ENCODE assay signal across 25 mouse cellular contexts in the genomic region with DNA sequence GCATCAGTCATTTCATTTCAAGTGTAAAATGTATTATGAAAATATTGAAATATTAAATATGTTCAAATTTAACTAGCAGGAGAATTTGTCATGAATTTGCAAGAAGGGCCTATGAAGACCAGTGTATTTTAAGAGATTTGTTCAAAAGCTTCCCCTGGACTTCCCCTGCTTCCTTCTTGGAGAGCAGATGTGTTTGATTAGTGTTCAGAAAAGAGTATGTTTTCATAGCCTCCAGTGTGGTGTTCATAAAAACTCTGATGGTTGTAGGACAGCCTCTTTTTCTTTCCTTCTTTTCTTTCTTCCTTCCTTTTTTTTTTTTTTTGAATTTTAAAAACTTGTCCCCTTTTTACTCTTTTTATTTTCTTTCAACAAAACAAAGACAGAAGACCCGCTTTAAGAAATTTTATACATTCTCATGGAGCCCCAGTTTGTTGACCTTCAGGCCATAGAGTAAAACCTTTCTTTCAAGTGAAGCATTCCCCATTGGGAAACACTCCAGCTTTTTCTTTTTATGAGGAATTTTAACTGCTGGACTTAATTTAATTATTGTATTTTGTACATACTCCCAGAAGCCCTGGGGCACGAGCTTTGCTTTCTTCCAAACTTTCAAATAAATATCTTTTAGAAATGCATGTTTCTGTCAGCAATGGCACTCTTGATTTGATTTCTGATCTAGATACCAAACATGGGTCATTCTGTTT. TPM values are rescaled to one million over a fixed set of nuclear protein-coding genes. Genes with fewer than 3 reads are reported as not detected.
DNase-seq lines count a peak whose midpoint lies in the region; ATAC-seq and TF ChIP-seq lines count a peak whose summit lies in the region.
"Had no signal": no experiment of that assay in that cellular context is flagged by ENCODE, and none has a peak within 500 bp of the region (broad histone marks: within the 10 kb centered on the region; RNA-seq: fewer than 3 reads in every experiment).

No protein-coding gene starts in this region.

- TF ChIP-seq EP300 in lung, postnatal 0 days (IDR thresholded peaks at IDR 0.05) = no peak

- peaks cover 20% of the 10 kb centered on the region for H3K27me3 ChIP-seq in embryonic facial prominence, embryonic 12.5 days
- H3K27me3 ChIP-seq in limb, embryonic 10.5 days (ENCODE audit: low read depth, poor library complexity, severe bottlenecking) = peaks cover 6% of the 10 kb centered on the region; the same call in 1 of the 2 replicates
- no peaks in the 10 kb centered on the region for H3K27me3 ChIP-seq in lung, postnatal 0 days (replicated peaks; ENCODE audit: insufficient read depth, low read length)

- no peak overlapping the region for H3K4me2 ChIP-seq in embryonic facial prominence, embryonic 12.5 days (replicated peaks)
- H3K4me2 ChIP-seq in lung, postnatal 0 days (replicated peaks; ENCODE audit: low read depth, low read length) = no peak overlapping the region
- H3K4me2 ChIP-seq: forebrain, embryonic 13.5 days; hindbrain, embryonic 12.5 days had no signal

- H3K9me3 ChIP-seq in embryonic facial prominence, embryonic 12.5 days = no peaks in the 10 kb centered on the region
- no peaks in the 10 kb centered on the region for H3K9me3 ChIP-seq in limb, embryonic 10.5 days (replicated peaks)
- no peaks in the 10 kb centered on the region for H3K9me3 ChIP-seq in lung, postnatal 0 days (ENCODE audit: low read length)
- H3K9me3 ChIP-seq: forebrain, embryonic 13.5 days; heart, embryonic 10.5 days; hindbrain, embryonic 12.5 days had no signal

- peak; percentile 3 for DNase-seq in kidney, postnatal 14 days
- no peak for DNase-seq in kidney, adult 11 months
- DNase-seq in limb, embryonic 10.5 days (ENCODE audit: low spot score) = no peak
- no peak for DNase-seq in lung, postnatal 0 days (ENCODE audit: low spot score)
- DNase-seq in layer of hippocampus, adult 11-12 months (ENCODE audit: low spot score) = no peak
- DNase-seq in heart, adult 11 months = no peak
- DNase-seq: adrenal gland, adult 2 months; adrenal gland, postnatal 25 days; cerebellum, adult 18-20 months; cerebellum, adult 9-11 months; cerebellum, postnatal 36 days; embryo, embryonic 11 days; forebrain, postnatal 0 days; gastrocnemius, adult 2 months; gastrocnemius, postnatal 36 days; heart, adult 18-20 months; heart, postnatal 10 days; heart, postnatal 4 days had no signal

- peaks cover 6% of the 10 kb centered on the region; the same call in 1 of the 2 replicates for H3K4me1 ChIP-seq in embryonic facial prominence, embryonic 12.5 days
- peaks cover 38% of the 10 kb centered on the region for H3K4me1 ChIP-seq in limb, embryonic 10.5 days
- H3K4me1 ChIP-seq in lung, postnatal 0 days (ENCODE audit: insufficient read depth, low read depth, low read length) = no peaks in the 10 kb centered on the region
- H3K4me1 ChIP-seq: heart, embryonic 10.5 days had no signal

- whole genome bisulfite sequencing in embryonic facial prominence, embryonic 12.5 days = 19% methylated on average over 2 of the region's 2 CpGs
- WGBS in limb, embryonic 10.5 days = 36% methylated on average over 2 of the region's 2 CpGs
- 66% methylated on average over 2 of the region's 2 CpGs for WGBS in lung, postnatal 0 days

- H3K4me3 ChIP-seq in embryonic facial prominence, embryonic 12.5 days = no peak overlapping the region
- no peak overlapping the region for H3K4me3 ChIP-seq in limb, embryonic 10.5 days
- H3K4me3 ChIP-seq in lung, postnatal 0 days (ENCODE audit: low read depth, low read length) = no peak overlapping the region
- H3K4me3 ChIP-seq: forebrain, embryonic 13.5 days; gastrocnemius, adult 2 months; heart, embryonic 10.5 days; hindbrain, embryonic 12.5 days had no signal

- H3K9ac ChIP-seq in embryonic facial prominence, embryonic 12.5 days = no peak overlapping the region
- no peak overlapping the region for H3K9ac ChIP-seq in lung, postnatal 0 days (replicated peaks; ENCODE audit: low read depth)
- H3K9ac ChIP-seq: forebrain, embryonic 13.5 days; forebrain, postnatal 0 days; hindbrain, embryonic 12.5 days had no signal

- no peak for TF ChIP-seq CTCF in lung, postnatal 0 days (IDR thresholded peaks at IDR 0.05)

- H3K27ac ChIP-seq in embryonic facial prominence, embryonic 12.5 days = peak overlapping the region; percentile 54
- H3K27ac ChIP-seq in limb, embryonic 10.5 days = peak overlapping the region; percentile 84
- H3K27ac ChIP-seq in lung, postnatal 0 days (ENCODE audit: low read length) = no peak overlapping the region
- H3K27ac ChIP-seq: forebrain, embryonic 13.5 days; gastrocnemius, adult 2 months; heart, embryonic 10.5 days; hindbrain, embryonic 12.5 days had no signal

- no peaks in the 10 kb centered on the region for H3K36me3 ChIP-seq in embryonic facial prominence, embryonic 12.5 days
- no peaks in the 10 kb centered on the region for H3K36me3 ChIP-seq in limb, embryonic 10.5 days
- no peaks in the 10 kb centered on the region for H3K36me3 ChIP-seq in lung, postnatal 0 days (ENCODE audit: insufficient read depth, low read length)
- H3K36me3 ChIP-seq: heart, embryonic 10.5 days; hindbrain, embryonic 12.5 days had no signal

- ATAC-seq in embryonic facial prominence, embryonic 12.5 days (ENCODE audit: insufficient number of reproducible peaks, insufficient read depth, low FRiP score, low TSS enrichment) = no peak
- no peak for ATAC-seq in lung, postnatal 0 days
- ATAC-seq: forebrain, embryonic 13.5 days; forebrain, postnatal 0 days; hindbrain, embryonic 16.5 days; inflammation-experienced regulatory T-cells, adult 6 months had no signal

RNA-seq across cellular contexts. Expression of a gene that starts 37.9 kb away (rescaled TPM):
- polyA plus RNA-seq in embryonic facial prominence, embryonic 12.5 days (2016; fragmentation: Nextera tagmentation; extraction: Ambion mirVana) = 0.38 and 0.47 TPM in 2 replicates
- polyA plus RNA-seq in limb, embryonic 10.5 days (2016; fragmentation: Nextera tagmentation; extraction: Ambion mirVana) = 0.36 and 0.56 TPM in 2 replicates
- not detected in 2 replicates for polyA plus RNA-seq in lung, postnatal 0 days (2015; fragmentation: Nextera tagmentation; extraction: Ambion mirVana)
- polyA plus RNA-seq: adrenal gland, adult 2 months; heart, embryonic 10.5 days; heart, embryonic 14.5 days; inflammation-experienced regulatory T-cells, adult 6 months had no signal

RNA-seq across cellular contexts. Expression of a gene that starts 52.5 kb away (rescaled TPM):
- 4.8 and 5.4 TPM in 2 replicates for polyA plus RNA-seq in embryonic facial prominence, embryonic 12.5 days (2016; fragmentation: Nextera tagmentation; extraction: Ambion mirVana)
- 13.8 and 14.9 TPM in 2 replicates for polyA plus RNA-seq in limb, embryonic 10.5 days (2016; fragmentation: Nextera tagmentation; extraction: Ambion mirVana)
- not detected in 2 replicates for polyA plus RNA-seq in lung, postnatal 0 days (2015; fragmentation: Nextera tagmentation; extraction: Ambion mirVana)
